Mouse (Mus musculus): ENCODE measurements at regions not wholly inside any gene's neighbourhood (a gene's known extent, or its start where the extent isn't known, plus 50 kb on each side); places are given as distances from the start of the nearest gene placed in this dataset.

DNA sequence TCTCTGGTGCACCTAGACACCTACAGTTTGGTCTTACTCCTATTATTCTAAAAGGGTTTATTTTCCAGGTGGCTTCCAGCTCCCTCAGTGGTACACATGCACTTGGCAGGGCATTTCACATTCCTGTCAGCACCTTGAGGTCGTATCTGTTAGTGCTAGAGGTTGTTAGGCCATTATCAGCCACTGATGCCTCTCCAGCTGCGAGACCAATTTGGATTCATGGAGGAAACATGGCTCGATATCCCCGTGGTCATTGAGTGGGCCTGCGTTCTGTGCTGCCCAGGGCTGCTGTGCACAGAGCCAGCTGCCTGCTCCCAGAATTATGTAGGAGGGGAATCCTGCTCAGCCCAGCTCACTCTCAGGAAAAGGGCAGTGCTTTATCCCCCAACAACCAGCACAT is 60.1 kb upstream of the Irx1 start:
- DNase-seq (ENCODE audit: inconsistent ontology term): no peak

DNA sequence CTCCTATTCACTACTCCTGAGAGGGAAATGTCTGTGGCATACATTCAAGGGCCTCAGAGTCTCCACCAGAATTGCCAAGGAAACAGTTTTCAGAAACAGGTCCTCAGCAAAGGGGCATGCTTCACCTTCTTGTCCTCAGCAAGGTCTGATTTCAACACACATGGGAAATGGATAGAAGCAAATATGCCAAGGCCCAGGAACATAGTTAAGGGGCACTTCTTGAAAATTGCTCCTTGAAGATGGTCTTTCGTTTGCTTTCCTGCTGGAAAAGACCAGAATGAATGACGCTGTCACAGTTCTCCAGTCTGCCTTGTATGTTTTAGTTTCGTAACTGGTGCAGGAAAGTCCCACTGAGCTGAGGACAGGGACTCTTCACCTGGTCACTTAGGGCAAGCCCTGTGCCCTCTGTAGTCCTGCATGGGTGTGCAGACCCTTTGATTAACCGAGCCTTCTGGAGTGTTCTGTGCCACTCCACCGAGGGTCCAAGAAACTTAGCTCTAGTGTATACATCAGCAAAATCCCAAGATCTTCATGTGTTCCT is 80.5 kb upstream of the Irx1 start:
- no peak for DNase-seq (ENCODE audit: inconsistent ontology term)

DNA sequence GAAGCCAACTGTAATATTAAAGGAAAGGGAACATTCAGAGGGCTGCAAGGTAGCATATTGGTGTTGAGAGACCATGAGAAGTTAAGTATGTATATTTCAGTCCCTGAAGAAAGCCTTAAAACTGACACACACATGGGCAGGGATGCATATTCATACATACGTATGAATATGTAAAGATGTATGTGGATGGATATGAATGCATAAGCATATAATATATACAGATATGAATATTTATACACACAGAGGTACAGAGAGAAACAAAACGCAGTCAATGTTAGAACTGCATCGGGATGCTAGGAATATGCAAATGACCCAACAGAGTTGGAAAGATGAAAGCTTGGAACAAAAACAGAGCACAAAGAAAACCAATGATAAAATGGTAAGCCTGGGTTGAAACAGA is 92.9 kb upstream of the Irx1 start:
- no peak for DNase-seq (ENCODE audit: inconsistent ontology term)

DNA sequence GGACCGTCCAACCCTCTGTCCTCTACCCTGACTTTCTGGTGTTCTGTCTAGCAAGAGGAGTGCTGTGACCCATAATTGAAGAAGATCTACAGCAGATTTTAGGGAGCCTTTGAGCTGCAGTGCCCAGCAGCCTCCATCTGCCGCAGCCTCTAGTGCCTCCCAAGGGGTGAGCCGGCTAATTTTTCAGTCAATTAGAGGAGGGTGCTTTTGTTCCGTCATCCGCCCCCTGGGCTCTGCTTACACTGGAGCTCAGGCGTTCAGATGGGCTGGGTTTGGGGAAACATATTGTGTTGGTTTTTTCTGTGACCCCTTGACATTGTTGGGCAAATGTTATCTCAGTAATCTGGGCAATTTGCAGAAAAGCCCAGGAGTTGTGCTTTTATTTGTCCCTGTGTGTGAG is 98.1 kb upstream of the Irx1 start:
- no peak for DNase-seq (ENCODE audit: inconsistent ontology term)

DNA sequence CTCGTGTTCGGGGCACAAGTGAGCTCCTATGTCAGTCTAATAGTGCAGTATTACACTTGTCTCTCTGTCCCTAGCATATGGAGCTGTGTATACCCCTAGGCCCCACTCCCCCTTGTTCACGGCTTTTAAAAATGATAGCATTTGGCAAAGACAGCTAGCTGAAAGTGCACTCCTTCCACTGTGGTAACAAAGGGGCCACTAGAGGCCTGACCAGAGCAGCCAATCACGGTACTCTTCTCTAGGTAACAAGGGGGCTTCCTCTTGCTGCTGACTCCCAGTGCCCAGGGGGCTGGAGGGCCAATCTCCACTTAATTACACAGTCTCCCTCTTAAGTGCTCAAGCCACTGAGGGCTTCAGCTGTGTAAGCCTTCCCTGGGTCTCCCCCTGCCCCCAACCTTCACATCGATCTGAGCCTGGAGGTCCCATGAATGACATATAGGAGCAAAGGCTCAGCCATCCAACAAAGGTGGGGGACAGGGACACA is 99.8 kb upstream of the Irx1 start:
- no peak for DNase-seq (ENCODE audit: inconsistent ontology term)

DNA sequence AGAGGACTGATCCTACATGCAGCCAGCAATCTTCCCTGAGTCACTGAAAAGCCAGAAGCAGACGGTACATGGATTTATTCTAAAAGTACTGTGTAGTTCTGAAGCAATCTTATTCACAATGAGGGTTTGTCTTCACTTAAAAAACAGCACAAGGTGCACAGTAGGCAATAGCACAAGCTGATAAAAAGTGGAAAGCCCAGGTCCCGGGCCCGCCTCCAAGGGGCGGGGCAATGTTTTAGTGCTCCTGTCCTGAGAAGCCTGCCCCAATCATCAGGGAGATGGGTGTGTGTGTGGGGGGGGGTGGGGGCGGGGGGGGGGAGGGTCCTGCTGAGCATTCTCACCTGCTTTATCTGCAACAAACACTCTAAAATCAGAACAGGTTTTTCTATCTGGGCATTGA is 133.1 kb upstream of the Irx1 start:
- DNase-seq (ENCODE audit: inconsistent ontology term): no peak

DNA sequence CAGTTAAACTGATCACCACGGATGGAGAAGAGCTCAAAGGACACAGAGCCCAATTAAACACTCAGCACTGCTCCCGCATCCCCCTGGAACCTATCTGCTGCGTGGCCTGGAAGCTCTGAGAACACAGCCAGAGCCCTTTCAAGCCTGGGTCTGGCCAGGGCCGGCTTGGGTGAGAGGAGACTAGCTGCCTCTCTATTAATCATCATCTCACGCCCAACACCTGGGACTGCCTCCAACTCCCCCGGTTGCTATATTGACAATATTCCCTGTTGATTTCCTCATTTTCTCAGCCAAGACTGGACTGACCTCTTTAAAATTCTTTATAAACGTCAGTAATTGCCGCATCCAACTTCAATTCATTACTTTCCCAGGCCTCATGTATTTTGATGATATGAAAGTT is 133.7 kb upstream of the Irx1 start:
- no peak for DNase-seq (ENCODE audit: inconsistent ontology term)

DNA sequence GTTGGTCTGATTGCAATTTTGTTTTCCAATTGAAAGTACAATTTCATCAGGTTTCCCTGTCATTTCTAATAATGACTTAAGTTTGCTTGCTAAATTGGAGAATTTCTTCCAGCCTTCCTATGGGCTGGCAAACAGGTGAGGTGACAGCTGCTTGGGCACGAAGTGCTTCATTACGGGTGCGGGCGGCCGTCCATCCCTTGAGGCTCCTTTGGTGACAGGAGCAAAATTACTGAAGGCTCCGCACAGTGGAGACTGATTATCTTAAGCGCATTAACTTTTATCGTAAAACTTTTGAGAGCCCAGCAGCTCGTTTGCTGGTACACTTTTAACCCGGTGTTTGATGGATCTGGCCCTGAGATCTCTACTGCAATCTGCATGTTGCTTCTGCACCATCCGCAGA is 134.3 kb upstream of the Irx1 start:
- DNase-seq (ENCODE audit: inconsistent ontology term): no peak

DNA sequence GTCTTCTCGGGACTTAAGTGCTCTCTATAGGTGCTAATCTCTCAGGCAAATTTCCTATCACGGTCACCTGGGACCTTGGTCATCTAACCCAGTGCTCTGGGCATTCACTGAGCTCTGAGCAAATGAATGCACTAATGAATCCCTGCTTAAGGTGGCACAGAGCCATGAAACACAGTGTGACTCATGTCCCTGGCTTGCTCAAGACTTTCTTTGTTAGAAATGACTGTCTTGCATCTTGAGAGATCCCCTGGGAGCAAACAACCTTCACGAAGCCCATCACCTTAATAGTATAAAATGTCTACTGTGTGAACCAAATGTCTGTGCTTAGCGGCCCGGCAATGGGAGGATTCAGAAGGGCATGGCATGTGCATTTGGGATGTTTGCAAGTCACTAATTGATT is 137.2 kb upstream of the Irx1 start:
- DNase-seq (ENCODE audit: inconsistent ontology term): peak; percentile 75

DNA sequence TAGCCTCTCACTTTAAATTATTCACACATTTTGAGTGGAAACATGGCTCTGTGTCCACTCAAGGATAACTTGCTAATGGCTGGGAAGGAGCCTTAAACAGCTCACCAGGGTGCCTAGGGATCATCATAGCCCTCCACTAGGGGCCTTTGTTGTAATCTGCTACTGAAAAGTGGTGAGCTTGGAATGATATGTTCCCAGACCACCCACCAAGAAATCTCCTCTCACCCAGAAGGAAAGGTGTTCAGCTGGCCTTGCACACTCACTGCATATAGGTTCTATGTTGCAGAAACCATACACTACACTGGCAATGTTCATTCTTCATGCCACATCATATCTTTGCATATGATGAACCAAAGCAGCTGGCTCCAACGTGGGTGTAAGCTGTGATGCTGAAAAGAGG is 145.1 kb upstream of the Irx1 start:
- no peak for DNase-seq (ENCODE audit: inconsistent ontology term)

DNA sequence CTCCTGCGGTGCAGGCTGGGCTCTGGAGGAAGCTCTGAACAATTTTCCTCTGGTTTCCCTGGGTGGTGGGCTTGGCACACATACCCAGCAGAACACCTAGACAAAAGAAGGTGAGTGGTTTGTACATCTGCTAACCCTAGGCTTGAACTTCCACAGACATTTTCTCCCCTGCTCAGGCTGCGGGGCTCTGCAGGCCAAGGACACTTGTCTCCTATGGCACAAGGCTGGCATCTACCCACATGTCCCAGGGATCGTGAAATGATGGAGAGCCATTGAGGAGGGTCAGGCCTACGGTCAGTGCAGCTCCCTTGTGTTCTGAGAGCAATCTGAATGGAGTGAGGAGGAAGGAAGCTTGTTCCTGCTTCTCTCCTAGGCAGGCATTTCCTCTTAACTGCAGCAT is 150.4 kb upstream of the Irx1 start:
- no peak for DNase-seq (ENCODE audit: inconsistent ontology term)

DNA sequence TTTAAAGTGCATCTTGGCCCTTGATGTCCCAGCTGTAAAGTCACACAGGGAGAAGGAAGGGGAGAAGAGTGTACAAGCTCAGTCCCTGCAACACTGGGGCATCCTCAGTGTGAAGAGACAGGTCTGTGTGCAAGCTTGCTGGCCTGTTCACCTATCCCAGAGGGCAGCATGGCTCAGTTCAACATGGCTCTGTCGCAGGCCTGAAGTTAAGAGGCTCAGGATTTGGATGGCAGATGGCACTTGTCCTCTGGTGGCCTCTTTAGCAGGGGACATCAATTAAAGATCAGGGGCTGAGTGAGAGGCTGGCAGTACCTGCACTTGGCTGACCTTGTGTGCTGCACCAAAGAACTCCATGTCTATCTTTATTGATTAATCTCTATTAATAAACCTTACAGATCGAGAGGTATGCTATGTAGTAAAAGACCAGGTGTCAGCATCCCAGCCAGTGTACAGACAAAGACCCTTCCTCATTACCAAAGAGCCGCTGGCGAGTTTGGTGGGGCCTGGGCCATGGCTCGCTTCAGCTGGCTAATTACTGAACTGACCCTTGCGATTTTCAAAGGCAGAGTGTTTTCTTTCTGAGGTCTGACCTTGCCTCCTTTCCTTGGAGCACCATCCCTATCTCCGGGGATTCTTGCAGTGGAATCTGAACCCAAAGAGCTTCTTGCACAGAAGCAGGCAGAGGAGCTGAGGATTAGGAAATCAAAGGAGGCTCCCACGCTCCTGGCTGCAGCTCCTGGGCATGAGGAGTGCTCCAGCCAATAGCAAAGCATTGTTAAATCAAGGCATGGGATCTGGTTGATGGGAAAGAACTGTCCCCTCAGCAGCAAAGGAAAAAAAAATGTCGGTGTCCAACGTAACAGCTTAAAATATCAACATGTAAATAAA is 151.5 kb upstream of the Irx1 start:
- no peak for DNase-seq (ENCODE audit: inconsistent ontology term)

DNA sequence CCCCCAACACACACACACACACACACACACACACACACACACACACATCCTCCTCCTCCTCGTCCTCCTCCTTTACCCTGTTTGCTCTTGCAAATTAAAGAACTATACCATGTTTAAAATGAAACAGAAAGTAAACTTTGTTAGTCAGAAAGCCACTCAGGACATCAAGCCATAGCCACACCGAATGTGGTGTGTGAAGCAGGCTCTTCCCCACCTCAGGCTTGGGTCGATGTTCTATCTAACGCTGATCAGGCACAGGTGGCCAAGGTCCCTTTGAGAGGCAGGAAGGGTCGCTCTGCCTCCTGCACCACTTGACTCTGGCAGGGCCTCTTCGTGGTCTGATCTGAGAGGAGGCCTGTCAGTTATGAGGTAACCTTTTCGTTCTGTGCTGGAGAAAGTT is 156.9 kb upstream of the Irx1 start:
- peak; percentile 2 for DNase-seq (ENCODE audit: inconsistent ontology term)

DNA sequence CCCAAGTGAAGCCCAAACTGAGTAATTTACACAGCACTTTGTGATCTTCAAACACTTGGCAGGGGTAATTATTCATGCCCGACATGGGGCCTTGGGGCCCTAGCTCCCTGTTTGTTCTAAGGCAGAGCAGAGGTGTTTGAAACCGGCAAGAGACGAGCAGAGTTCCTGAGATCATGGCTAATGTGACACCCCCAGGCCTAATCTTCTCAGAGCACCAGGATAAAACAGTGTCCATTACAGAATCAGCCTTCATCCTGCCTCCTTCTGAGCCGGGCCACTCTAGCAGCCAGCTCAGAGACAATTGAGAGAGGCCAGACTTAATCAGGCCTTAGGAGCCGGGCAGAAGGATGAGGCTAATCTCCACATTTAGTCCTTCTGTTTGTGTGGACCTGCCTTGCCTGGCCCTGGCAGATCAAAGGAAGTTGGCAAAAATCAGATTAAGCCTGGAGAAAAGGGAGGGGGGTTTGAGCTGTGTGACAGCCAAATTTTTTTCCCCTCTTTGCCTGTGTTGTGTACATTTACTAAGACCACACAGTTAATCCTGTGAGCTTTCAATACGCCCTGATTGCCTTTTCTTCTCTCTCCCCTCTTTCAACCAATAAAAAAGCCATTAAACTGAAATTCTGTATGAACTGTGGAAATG is 157.5 kb upstream of the Irx1 start:
- peak; percentile 10 for DNase-seq (ENCODE audit: inconsistent ontology term)

DNA sequence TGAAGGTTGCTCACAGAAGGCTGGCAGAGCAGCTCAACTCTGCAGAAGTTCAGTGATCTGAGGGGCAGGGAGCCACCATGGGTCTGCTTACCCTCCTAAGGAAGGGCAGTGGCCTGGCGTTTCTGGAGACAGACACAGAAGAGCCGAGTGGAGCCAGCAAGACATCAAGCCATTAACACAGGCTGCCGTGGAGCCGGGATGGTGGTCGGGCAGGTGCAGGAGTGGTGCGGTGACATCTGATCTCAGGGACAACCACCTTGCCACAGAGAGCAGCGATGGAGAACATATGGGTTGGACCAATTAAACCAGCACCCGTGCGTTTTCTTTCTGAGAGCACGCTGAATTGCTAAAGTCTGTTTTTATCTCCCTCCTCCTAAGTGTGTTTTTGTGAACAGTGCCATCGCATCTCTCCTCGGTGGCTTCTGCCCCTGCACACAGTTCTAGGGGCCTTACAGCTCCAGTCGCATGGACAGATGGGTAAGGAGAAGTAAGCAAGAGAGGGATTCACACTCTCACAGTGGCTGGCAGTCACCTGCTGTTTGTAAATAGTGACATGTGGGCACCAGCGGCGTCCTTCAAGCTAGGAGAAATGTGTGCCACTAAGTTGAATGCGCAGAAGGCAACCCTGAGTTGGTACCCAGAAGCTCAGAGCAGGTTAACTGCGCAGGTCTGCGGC is 158.2 kb upstream of the Irx1 start:
- no peak for DNase-seq (ENCODE audit: inconsistent ontology term)

DNA sequence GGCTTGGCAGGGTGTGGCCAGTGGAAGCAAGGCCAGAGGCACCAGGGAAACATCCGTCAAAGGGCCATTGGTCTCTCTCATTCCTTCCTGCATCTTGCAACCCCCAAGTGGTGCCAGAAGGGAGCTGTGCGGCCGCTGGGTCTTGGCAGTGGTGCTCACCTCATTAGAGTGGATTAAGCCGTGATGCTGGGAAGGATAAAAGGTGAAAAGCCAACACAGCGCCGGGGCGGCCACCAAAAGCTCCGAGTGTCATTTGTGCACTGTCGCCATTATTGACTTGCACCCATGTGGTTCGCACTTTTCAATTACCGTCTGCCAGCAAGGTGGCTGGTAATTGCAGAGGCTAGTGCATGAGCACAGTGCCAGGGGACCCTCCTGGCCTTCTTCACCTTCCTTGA is 158.7 kb upstream of the Irx1 start:
- no peak for DNase-seq (ENCODE audit: inconsistent ontology term)

DNA sequence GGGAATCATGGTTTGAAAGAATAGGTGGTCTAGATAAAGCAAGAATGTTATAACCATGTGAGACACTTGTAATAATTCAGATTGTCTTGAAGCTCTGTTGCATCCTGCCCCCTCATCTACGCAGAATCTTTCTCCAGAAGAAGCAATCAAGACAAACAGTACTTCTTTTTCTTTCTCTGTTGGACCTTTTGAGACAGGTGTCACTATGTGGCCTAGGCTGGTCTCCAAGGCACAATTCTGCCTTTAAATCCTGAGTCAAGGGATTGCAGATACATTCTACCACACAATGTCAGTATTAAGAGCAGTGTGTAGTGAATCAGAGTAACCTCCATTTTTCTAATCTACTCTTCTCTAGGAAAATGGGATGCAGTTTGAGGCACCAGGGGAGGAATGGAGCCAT is 164.8 kb upstream of the Irx1 start:
- no peak for DNase-seq (ENCODE audit: inconsistent ontology term)

DNA sequence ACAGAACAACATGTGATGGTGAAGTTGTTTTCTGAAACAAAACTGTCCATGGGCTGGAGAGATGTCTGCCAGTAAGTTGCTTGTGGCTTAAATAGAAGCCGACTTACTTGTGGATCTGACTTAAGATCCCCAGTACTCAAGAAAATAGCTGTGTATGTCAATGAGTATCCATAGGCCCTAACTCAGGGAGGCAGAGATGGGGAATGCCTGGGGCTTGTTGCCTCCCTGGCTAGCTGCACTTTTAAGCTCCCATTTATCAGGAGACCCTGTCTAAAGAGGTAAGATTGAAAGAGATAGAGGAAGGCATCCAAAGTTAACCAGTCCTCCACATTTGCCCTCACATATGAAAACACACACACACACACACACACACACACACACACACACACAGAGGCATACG is 167.8 kb upstream of the Irx1 start:
- no peak for DNase-seq (ENCODE audit: inconsistent ontology term)

DNA sequence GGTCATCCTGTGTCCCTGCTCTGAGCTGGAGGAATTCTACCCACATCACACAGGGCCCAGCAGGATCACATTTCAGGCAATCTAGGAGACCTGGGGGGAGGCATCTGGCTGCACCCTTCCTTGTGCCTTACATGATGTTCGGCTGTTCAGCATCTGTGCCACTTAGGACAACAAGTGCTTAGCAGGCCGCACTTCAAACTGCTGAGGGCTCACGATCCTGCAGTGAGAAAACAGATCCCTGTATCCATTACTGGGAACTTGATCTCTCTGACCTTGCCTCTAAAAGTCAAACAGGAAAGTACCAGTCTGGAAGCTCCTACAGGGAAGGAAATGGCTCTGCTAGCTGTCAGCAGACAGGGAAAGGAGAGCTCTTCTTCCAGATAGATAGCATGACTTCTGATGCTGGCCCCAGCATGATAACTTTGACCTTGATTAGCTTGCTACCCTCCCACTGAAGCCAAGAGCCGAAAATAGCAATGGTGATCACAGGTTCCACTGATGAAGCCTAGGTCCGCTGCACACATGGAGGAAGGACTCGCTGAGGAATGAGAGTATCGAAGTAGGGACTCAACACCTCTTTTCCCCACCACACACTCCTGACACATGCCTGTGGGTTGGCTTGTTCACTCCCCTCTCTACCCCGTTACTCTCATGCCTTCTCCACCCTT is 170.7 kb upstream of the Irx1 start:
- DNase-seq (ENCODE audit: inconsistent ontology term): no peak

DNA sequence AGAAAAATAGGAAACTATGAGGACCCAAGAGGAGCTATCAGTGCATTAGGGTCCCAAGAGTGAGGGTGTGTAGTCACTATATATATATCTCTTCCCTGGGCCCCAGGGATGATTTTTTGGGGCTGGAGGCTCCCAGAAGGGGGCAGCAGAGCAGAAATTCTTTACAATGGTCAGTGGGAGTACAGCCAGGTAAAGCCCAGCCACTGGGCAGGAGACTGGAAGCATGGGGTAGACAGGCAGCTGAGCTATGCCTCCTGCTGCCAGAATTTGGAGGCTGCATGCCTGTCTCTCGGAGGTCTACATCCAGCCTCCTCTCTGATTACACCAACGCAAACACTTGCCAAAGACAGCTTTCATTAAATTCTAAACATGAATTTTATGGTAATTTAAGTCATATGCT is 202.7 kb upstream of the Irx1 start:
- no peak for DNase-seq (ENCODE audit: inconsistent ontology term)

DNA sequence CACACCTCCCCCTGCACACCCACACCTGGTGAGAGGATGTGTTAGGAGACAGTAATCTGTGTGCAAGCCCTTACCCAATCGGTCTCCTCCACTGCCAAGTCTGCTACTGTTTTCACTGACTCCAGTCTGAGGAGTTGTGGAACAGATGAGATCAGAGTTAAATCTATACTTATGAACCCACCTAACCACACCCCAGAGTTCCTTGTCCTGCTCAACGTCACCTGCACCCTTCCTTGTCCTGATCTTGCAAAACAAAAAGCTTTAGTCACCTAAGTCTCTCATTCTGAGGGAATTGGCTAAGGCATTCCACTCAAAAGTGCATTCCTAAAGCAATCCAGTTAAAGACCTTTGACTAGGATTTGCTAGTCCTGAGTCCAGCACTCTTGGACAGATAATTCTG is 203.9 kb upstream of the Irx1 start:
- peak; percentile 1 for DNase-seq (ENCODE audit: inconsistent ontology term)

DNA sequence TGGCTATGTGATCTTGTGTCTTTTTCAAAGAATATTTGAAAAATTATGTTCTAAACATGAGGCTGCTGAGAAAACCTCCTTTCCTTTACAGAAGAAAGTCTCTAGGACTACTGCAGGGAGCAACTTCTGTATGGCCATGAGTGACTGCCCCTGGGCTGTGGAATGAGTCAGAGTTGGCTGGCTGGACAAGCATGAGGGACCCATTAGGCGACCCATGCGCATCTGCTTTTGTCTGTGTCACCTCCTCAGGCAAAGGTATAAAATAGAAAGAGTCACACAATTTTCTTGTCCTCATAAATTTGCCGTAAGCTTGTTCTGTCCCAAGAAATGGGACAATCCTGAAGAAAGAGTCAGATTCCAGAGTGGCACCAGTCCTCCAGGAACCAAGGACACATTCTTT is 220.1 kb upstream of the Irx1 start:
- DNase-seq (ENCODE audit: inconsistent ontology term): peak; percentile 12

Measured in Muller cell, postnatal 12 days (primary cell).